Mouse (Mus musculus) frontal cortex, postnatal 25 days (tissue): ENCODE data around the gene B3gnt2.

Source experiments
- DNase-seq, 2 experiments: peaks; one replicate each; pipeline ENCODE4 v3.0.0; 2022; ENCODE audit warnings: low spot score in 2 of 2

The B3gnt2 gene

GRCm38 (mm10) chr11:22871628-22872306 lies 11.0 kb upstream of the B3gnt2 start:
- DNase-seq, result no peak

- no peak for DNase-seq
Observed at GRCm38 (mm10) chr11:22868582-22868981, 7.8 kb upstream of the B3gnt2 start.

GRCm38 (mm10) chr11:22867691-22868090 lies 6.9 kb upstream of the B3gnt2 start:
- DNase-seq, result no peak

- no peak for DNase-seq
Observed at GRCm38 (mm10) chr11:22865635-22866246, 5.0 kb upstream of the B3gnt2 start.

GRCm38 (mm10) chr11:22864305-22865060 lies 3.7 kb upstream of the B3gnt2 start:
- no peak for DNase-seq

GRCm38 (mm10) chr11:22863581-22863980 lies 2.8 kb upstream of the B3gnt2 start:
- no peak for DNase-seq

- no peak for DNase-seq
Observed at GRCm38 (mm10) chr11:22861315-22861714, 554 bp upstream of the B3gnt2 start.

- DNase-seq, result peak; percentile 54 to 63
Observed at GRCm38 (mm10) chr11:22859633-22860334, 977 bp downstream of the B3gnt2 start.

- no peak for DNase-seq
Observed at GRCm38 (mm10) chr11:22859301-22859632, 1.5 kb downstream of the B3gnt2 start.

- DNase-seq, result no peak
Observed at GRCm38 (mm10) chr11:22858441-22859300, 2.1 kb downstream of the B3gnt2 start.

- no peak for DNase-seq
Observed at GRCm38 (mm10) chr11:22857705-22858440, 2.9 kb downstream of the B3gnt2 start.

GRCm38 (mm10) chr11:22857106-22857704 lies 3.6 kb downstream of the B3gnt2 start:
- DNase-seq, result no peak

- no peak for DNase-seq
Observed at GRCm38 (mm10) chr11:22856371-22856965, 4.3 kb downstream of the B3gnt2 start.

- no peak for DNase-seq
Observed at GRCm38 (mm10) chr11:22854571-22854970, 6.2 kb downstream of the B3gnt2 start.

GRCm38 (mm10) chr11:22853477-22854157 lies 7.1 kb downstream of the B3gnt2 start:
- DNase-seq, result no peak

GRCm38 (mm10) chr11:22852510-22852909 lies 8.3 kb downstream of the B3gnt2 start:
- no peak for DNase-seq

GRCm38 (mm10) chr11:22851416-22851815 lies 9.3 kb downstream of the B3gnt2 start:
- no peak for DNase-seq

GRCm38 (mm10) chr11:22850077-22850476 lies 10.7 kb downstream of the B3gnt2 start:
- DNase-seq, result no peak

GRCm38 (mm10) chr11:22848649-22849195 lies 12.0 kb downstream of the B3gnt2 start:
- DNase-seq, result no peak
